Mouse (Mus musculus): ENCODE data around the gene C1qtnf3. TPM values are rescaled to one million over a fixed set of nuclear protein-coding genes. Genes with fewer than 3 reads are reported as not detected.

Gene C1qtnf3
- polyA plus RNA-seq (2012; rRNA removed): 0.06 and 0.08 TPM in 2 replicates

DNA sequence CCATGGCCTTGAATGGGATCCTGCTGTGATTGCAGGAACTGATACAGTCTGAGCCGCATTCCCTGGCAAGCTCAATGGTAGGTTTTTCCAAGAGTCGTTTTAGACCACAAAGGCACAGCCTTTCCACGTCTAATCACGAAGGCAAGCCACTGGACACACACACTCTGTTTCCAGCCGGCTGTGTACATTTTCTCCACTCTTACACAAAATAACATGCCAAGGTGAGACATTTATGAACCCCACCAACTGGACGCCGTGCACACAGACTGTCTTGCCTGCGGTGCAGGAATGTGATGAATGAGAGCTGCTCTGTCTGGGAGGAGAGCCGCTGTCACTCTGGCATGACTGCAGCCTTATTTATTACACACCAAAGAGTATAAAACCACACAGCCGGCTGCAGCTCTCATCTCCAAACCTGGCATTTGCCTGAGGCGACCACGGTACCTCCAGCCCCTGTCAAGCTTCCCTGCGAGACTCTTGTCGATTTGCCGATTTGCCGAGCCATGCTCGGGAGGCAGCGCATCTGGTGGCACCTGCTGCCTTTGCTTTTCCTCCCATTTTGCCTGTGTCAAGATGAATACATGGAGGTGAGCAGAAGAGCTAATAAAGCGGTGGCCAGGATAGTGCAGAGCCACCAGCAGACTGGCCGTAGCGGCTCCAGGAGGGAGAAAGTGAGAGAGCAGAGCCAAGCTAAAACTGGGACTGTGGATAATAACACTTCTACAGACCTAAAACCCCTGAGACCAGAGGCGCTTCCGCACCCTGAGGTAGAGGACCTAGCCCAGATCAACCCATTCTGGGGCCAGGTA lies at the start of gene C1qtnf3:
C1qtnf3 (plus strand) TSS at position 382 of the 809 bp plus-strand sequence.
- DNase-seq: no peak
- Histone ChIP-seq H3K27ac (ENCODE audit: control insufficient read depth, insufficient read depth, low read length) (no peak within 1 kb of the TSS), H3K27me3 (ENCODE audit: control insufficient read depth, insufficient read depth, low read length) (no peaks in the 10 kb centered on the region), H3K4me3 (ENCODE audit: control insufficient read depth, insufficient read depth, low read length) (no peak within 1 kb of the TSS), H3K4me1 (replicated peaks; ENCODE audit: control insufficient read depth, insufficient read depth, low read length) (no peaks in the 10 kb centered on the region), H3K36me3 (ENCODE audit: control insufficient read depth, insufficient read depth, low read length) (no peaks in the 10 kb centered on the region)
- TF ChIP-seq CTCF (IDR thresholded peaks at IDR 0.05; ENCODE audit: borderline replicate concordance, control insufficient read depth, extremely low read depth, insufficient read depth, low read length, poor library complexity): no peak
- TF ChIP-seq POLR2A (IDR thresholded peaks at IDR 0.05; ENCODE audit: control insufficient read depth, extremely low read depth, insufficient read depth, low read length, poor library complexity): no peak
- 49% methylated on average over 23 of the region's 23 CpGs for WGBS

- Histone ChIP-seq H3K4me1 (replicated peaks; ENCODE audit: control insufficient read depth, insufficient read depth, low read length) (no peaks in the 10 kb centered on the region), H3K27ac (ENCODE audit: control insufficient read depth, insufficient read depth, low read length) (no peak overlapping the region), H3K4me3 (ENCODE audit: control insufficient read depth, insufficient read depth, low read length) (no peak overlapping the region), H3K36me3 (ENCODE audit: control insufficient read depth, insufficient read depth, low read length) (no peaks in the 10 kb centered on the region), H3K27me3 (ENCODE audit: control insufficient read depth, insufficient read depth, low read length) (no peaks in the 10 kb centered on the region)
- 57% methylated on average over 4 of the region's 4 CpGs for WGBS
- no peak for DNase-seq
- TF ChIP-seq POLR2A (IDR thresholded peaks at IDR 0.05; ENCODE audit: control insufficient read depth, extremely low read depth, insufficient read depth, low read length, poor library complexity) (no peak), CTCF (IDR thresholded peaks at IDR 0.05; ENCODE audit: borderline replicate concordance, control insufficient read depth, extremely low read depth, insufficient read depth, low read length, poor library complexity) (no peak)
These were observed 49.8 kb upstream of the C1qtnf3 start for GRCm38 (mm10) chr15:10902360-10902759.

- Histone ChIP-seq H3K27ac (ENCODE audit: control insufficient read depth, insufficient read depth, low read length) (no peak overlapping the region), H3K36me3 (ENCODE audit: control insufficient read depth, insufficient read depth, low read length) (no peaks in the 10 kb centered on the region), H3K4me3 (ENCODE audit: control insufficient read depth, insufficient read depth, low read length) (no peak overlapping the region), H3K27me3 (ENCODE audit: control insufficient read depth, insufficient read depth, low read length) (no peaks in the 10 kb centered on the region), H3K4me1 (replicated peaks; ENCODE audit: control insufficient read depth, insufficient read depth, low read length) (no peaks in the 10 kb centered on the region)
- DNase-seq: no peak
- TF ChIP-seq CTCF (IDR thresholded peaks at IDR 0.05; ENCODE audit: borderline replicate concordance, control insufficient read depth, extremely low read depth, insufficient read depth, low read length, poor library complexity) (no peak), POLR2A (IDR thresholded peaks at IDR 0.05; ENCODE audit: control insufficient read depth, extremely low read depth, insufficient read depth, low read length, poor library complexity) (no peak)
- 90% methylated on average over 4 of the region's 4 CpGs for WGBS
These were observed 35.4 kb upstream of the C1qtnf3 start for GRCm38 (mm10) chr15:10916611-10917311.

GRCm38 (mm10) chr15:10917312-10917660 lies 34.8 kb upstream of the C1qtnf3 start:
- no peak overlapping the region for H3K27ac ChIP-seq (ENCODE audit: control insufficient read depth, insufficient read depth, low read length)
- H3K36me3 ChIP-seq (ENCODE audit: control insufficient read depth, insufficient read depth, low read length): no peaks in the 10 kb centered on the region
- no peaks in the 10 kb centered on the region for H3K4me1 ChIP-seq (replicated peaks; ENCODE audit: control insufficient read depth, insufficient read depth, low read length)
- WGBS: 95% methylated on average over 3 of the region's 3 CpGs
- no peaks in the 10 kb centered on the region for H3K27me3 ChIP-seq (ENCODE audit: control insufficient read depth, insufficient read depth, low read length)
- H3K4me3 ChIP-seq (ENCODE audit: control insufficient read depth, insufficient read depth, low read length): no peak overlapping the region
- no peak for TF ChIP-seq CTCF (IDR thresholded peaks at IDR 0.05; ENCODE audit: borderline replicate concordance, control insufficient read depth, extremely low read depth, insufficient read depth, low read length, poor library complexity)
- TF ChIP-seq POLR2A (IDR thresholded peaks at IDR 0.05; ENCODE audit: control insufficient read depth, extremely low read depth, insufficient read depth, low read length, poor library complexity): no peak
- no peak for DNase-seq

- 73% methylated on average over 5 of the region's 5 CpGs for WGBS
- no peaks in the 10 kb centered on the region for H3K36me3 ChIP-seq (ENCODE audit: control insufficient read depth, insufficient read depth, low read length)
- H3K27me3 ChIP-seq (ENCODE audit: control insufficient read depth, insufficient read depth, low read length): no peaks in the 10 kb centered on the region
- H3K4me1 ChIP-seq (replicated peaks; ENCODE audit: control insufficient read depth, insufficient read depth, low read length): no peaks in the 10 kb centered on the region
- no peak overlapping the region for H3K4me3 ChIP-seq (ENCODE audit: control insufficient read depth, insufficient read depth, low read length)
- no peak for TF ChIP-seq POLR2A (IDR thresholded peaks at IDR 0.05; ENCODE audit: control insufficient read depth, extremely low read depth, insufficient read depth, low read length, poor library complexity)
- TF ChIP-seq CTCF (IDR thresholded peaks at IDR 0.05; ENCODE audit: borderline replicate concordance, control insufficient read depth, extremely low read depth, insufficient read depth, low read length, poor library complexity): no peak
- no peak for DNase-seq
- no peak overlapping the region for H3K27ac ChIP-seq (ENCODE audit: control insufficient read depth, insufficient read depth, low read length)
These were observed 31.9 kb upstream of the C1qtnf3 start for GRCm38 (mm10) chr15:10920212-10920611.

DNA sequence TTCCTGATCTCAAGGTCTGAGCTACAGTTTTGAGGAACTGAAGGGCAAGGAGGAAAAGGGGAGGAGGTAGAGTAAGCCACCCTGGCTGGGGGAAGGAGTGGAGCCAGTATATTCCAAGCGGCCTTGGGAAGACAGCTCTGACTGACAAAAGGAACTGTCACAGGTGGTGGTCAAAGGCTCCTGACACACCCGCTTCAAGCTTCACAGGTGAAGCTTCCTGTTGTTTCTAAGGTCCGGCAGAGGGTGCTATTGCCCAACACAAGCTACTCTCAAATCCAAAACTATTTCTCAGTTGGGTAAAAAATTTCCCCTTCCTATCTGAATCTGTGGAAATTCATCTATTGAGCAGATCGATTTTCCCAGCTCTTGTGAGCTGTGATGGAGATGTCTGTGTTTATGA lies 31.1 kb upstream of the C1qtnf3 start:
- TF ChIP-seq POLR2A (IDR thresholded peaks at IDR 0.05; ENCODE audit: control insufficient read depth, extremely low read depth, insufficient read depth, low read length, poor library complexity) (no peak), CTCF (IDR thresholded peaks at IDR 0.05; ENCODE audit: borderline replicate concordance, control insufficient read depth, extremely low read depth, insufficient read depth, low read length, poor library complexity) (no peak)
- no peak for DNase-seq
- H3K27me3 ChIP-seq (ENCODE audit: control insufficient read depth, insufficient read depth, low read length): no peaks in the 10 kb centered on the region
- no peaks in the 10 kb centered on the region for H3K36me3 ChIP-seq (ENCODE audit: control insufficient read depth, insufficient read depth, low read length)
- no peak overlapping the region for H3K4me3 ChIP-seq (ENCODE audit: control insufficient read depth, insufficient read depth, low read length)
- H3K4me1 ChIP-seq (replicated peaks; ENCODE audit: control insufficient read depth, insufficient read depth, low read length): no peaks in the 10 kb centered on the region
- 14% methylated on average over 4 of the region's 4 CpGs for WGBS
- H3K27ac ChIP-seq (ENCODE audit: control insufficient read depth, insufficient read depth, low read length): no peak overlapping the region
